Mouse (Mus musculus) central nervous system, embryonic 11.5 days (tissue): ENCODE data around the gene Defa30. TPM values are rescaled to one million over a fixed set of nuclear protein-coding genes. Genes with fewer than 3 reads are reported as not detected.

Source experiments
- polyA plus RNA-seq: library from polyadenylated mRNA; depleted of rRNA; stranded (reverse); fragments of >200 nt; gene quantifications from 2 replicates; pipeline ENCODE4 v1.2.3, GENCODE M21; 2012; rRNA removed

Gene Defa30
- polyA plus RNA-seq, result not detected in 2 replicates

GRCm38 (mm10) chr8:21134342-21134741, at the start of gene Defa30:
Gene Defa30 (plus strand): TSS chr8:21134642.

DNA sequence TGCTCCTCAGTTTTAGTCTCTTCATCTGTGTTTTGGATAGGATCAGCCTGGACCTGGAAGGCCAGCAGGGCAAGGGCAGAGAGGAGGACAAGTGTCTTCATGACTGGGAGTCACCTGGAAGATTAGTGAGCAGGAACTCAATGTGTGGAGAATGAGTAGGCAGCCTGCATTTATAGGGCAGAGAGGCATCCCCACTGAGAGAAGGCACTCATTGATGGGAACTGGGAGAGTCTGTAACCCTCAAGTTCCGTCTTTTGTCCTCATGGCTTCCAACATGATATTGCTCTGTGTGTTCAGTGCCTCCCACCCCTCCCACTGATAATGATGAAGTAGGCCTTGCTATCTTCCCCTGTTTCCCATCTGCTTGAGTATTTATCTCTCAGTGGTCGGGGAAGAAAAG, 38.5 kb upstream of the Defa30 start, which contains the start of gene Gm14851:
Gene Gm14851 (minus strand): TSS at position 101 of the 400 bp plus-strand sequence.

GRCm38 (mm10) chr8:21161977-21162376, 27.5 kb downstream of the Defa30 start, which contains the start of gene Defa22:
Gene Defa22 (plus strand): TSS chr8:21162277.

Other genes starting within 250 kb of the Defa30 start
- gene Defb33, start 242.0 kb upstream of the Defa30 start, polyA plus RNA-seq, result not detected in 2 replicates
- not detected in 2 replicates for gene Gm15056, start 232.0 kb upstream of the Defa30 start, polyA plus RNA-seq
- not detected in 2 replicates for gene Gm6040, start 212.6 kb upstream of the Defa30 start, polyA plus RNA-seq
- not detected in 2 replicates for gene AY761185, start 189.9 kb upstream of the Defa30 start, polyA plus RNA-seq
- not detected in 2 replicates for gene Defa21, start 109.1 kb upstream of the Defa30 start, polyA plus RNA-seq
- gene Defa23, start 79.6 kb upstream of the Defa30 start, polyA plus RNA-seq, result not detected in 2 replicates
- gene Defa35, start 69.6 kb upstream of the Defa30 start, polyA plus RNA-seq, result not detected in 2 replicates
- gene Defa25, start 50.2 kb upstream of the Defa30 start, polyA plus RNA-seq, result not detected in 2 replicates
- gene Gm14851, start 38.6 kb upstream of the Defa30 start, polyA plus RNA-seq, result not detected in 2 replicates
- gene Defa22, start 27.6 kb downstream of the Defa30 start, polyA plus RNA-seq, result not detected in 2 replicates
- not detected in 2 replicates for gene Defa31, start 57.0 kb downstream of the Defa30 start, polyA plus RNA-seq
- not detected in 2 replicates for gene Gm15293, start 66.9 kb downstream of the Defa30 start, polyA plus RNA-seq
- not detected in 2 replicates for gene Gm15292, start 115.1 kb downstream of the Defa30 start, polyA plus RNA-seq
- gene Defa27, start 180.9 kb downstream of the Defa30 start, polyA plus RNA-seq, result not detected in 2 replicates
- not detected in 2 replicates for gene Defa29, start 192.4 kb downstream of the Defa30 start, polyA plus RNA-seq
- gene Defa2, start 243.9 kb downstream of the Defa30 start, polyA plus RNA-seq, result 0.35 TPM in 1 of 2 replicates, not detected in the other